Mouse (Mus musculus) cerebellum, adult 2 months (tissue): ENCODE data around the gene Wdr81.

Source experiments
- CTCF ChIP-seq: fragments of 200-500 bp; IDR thresholded peaks from 2 replicates; pipeline ENCODE4 v1.5.1; 2011; ENCODE audit warnings: low read depth, mild to moderate bottlenecking, control low read depth, low read length, moderate library complexity, borderline replicate concordance; ENCODE audit not compliant: insufficient read depth
- POLR2A ChIP-seq: fragments of 200-500 bp; IDR thresholded peaks from 2 replicates; pipeline ENCODE4 v1.6.1; 2011; ENCODE audit warnings: low read length, control low read depth, borderline replicate concordance; ENCODE audit not compliant: insufficient read depth

- no peak for TF ChIP-seq CTCF
- TF ChIP-seq POLR2A: no peak
These were observed 34.5 kb downstream of the Wdr81 start for GRCm38 (mm10) chr11:75420037-75420436.
